Mouse (Mus musculus): Measurements from ENCODE around the gene Spc25. TPM values are rescaled to one million over a fixed set of nuclear protein-coding genes. Genes with fewer than 3 reads are reported as not detected.

Spc25 gene
- total RNA-seq, 1 experiment from 2014 or later, result 7.9 TPM

- ATAC-seq (replicated peaks; ENCODE audit: insufficient number of reproducible peaks, low FRiP score, low TSS enrichment, poor library complexity, severe bottlenecking), result no peak
Measured at GRCm38 (mm10) chr2:69191059-69191458, 14.9 kb downstream of the Spc25 start.

DNA sequence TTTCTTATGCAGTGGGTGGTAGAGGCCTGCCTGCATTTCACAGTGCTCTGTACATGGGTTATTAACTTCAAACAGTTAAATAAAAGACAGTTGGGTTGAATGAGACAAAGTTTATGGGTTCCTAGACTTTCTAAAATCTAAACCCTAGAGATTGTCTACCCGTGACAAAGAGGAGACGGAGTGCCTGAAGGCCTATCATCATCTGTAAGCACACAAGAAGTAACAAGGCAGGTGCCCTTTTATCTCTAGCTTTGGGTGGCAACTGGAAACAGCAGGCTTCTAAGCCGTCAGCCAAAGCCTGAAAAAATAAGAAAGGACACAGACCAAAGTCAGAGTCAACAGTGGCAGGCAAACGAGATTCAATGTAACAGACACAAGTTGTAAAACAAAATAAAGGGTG is 16.8 kb downstream of the Spc25 start:
- ATAC-seq (replicated peaks; ENCODE audit: insufficient number of reproducible peaks, low FRiP score, low TSS enrichment, poor library complexity, severe bottlenecking), result no peak

GRCm38 (mm10) chr2:69188732-69189131 is 17.3 kb downstream of the Spc25 start:
- ATAC-seq (replicated peaks; ENCODE audit: insufficient number of reproducible peaks, low FRiP score, low TSS enrichment, poor library complexity, severe bottlenecking), result no peak

DNA sequence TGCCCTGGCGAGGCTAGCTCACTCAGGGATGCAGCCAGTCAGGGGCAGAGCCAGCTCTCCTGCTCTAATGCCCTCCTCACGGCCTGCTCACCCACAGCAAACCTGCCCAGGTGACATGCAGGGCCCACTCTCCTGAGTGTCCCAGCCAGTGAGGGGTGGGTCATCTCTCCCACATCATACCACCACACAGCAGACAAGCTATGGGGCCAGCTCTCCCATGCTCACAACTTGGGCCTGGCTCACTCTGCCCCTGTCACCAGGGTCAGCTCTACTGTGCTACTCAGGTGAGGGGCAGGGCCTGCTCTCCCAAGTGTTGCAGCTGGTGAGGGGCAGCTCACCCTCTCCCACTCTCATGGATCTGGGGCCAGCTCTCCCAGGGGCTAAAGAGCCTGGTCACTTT is 18.0 kb downstream of the Spc25 start:
- peak; percentile 13; the same call in 1 of the 2 replicates for ATAC-seq (replicated peaks; ENCODE audit: insufficient number of reproducible peaks, low FRiP score, low TSS enrichment, poor library complexity, severe bottlenecking)

GRCm38 (mm10) chr2:69179721-69180120 is 26.3 kb downstream of the Spc25 start:
- ATAC-seq (replicated peaks; ENCODE audit: insufficient number of reproducible peaks, low FRiP score, low TSS enrichment, poor library complexity, severe bottlenecking), result no peak

DNA sequence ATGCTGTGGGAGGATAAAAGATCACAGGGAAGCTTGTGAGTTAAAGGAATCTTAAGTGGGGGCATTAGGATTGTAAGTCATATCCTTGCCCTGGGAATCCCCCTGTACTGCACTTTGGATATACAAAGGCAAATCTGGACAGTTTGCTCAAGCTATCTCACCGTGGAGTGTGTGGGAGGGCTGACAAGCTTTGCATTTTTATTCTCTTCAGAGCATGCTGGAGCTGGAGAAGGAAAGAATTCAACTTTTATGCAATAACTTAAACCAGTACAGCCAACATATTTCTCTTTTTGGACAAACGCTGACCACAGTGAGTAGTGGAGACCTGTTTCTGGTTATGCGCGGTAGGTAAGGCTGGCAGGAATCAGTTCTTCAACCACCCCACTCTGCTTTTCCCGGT is 30.7 kb downstream of the Spc25 start:
- no peak for ATAC-seq (replicated peaks; ENCODE audit: insufficient number of reproducible peaks, low FRiP score, low TSS enrichment, poor library complexity, severe bottlenecking)

GRCm38 (mm10) chr2:69170395-69171077 is 35.5 kb downstream of the Spc25 start:
- no peak for ATAC-seq (replicated peaks; ENCODE audit: insufficient number of reproducible peaks, low FRiP score, low TSS enrichment, poor library complexity, severe bottlenecking)

- ATAC-seq (replicated peaks; ENCODE audit: insufficient number of reproducible peaks, low FRiP score, low TSS enrichment, poor library complexity, severe bottlenecking), result no peak
Measured at GRCm38 (mm10) chr2:69158907-69159306, 47.1 kb downstream of the Spc25 start.

- no peak for ATAC-seq (replicated peaks; ENCODE audit: insufficient number of reproducible peaks, low FRiP score, low TSS enrichment, poor library complexity, severe bottlenecking)
Measured at GRCm38 (mm10) chr2:69156283-69156682, 49.7 kb downstream of the Spc25 start.

DNA sequence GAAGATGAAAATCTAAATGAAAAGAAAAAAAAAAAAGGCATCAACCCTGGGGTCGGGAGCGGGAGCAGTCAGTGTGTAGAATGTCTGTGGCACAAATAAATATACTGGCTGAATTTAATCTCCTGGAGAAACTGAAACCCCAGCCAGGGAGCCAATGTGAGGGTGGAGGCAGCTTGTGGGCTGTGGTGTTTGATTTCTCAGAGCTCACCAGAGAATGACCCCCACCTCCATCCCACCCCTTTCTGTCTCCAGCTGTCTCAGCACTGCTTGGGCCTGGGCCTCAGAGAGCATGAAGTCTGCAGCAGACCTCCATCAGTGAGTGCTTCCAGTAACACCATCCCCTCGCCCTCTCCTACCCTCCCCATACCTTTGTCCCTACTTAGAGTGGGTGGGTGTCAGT is 50.1 kb downstream of the Spc25 start:
- ATAC-seq (replicated peaks; ENCODE audit: insufficient number of reproducible peaks, low FRiP score, low TSS enrichment, poor library complexity, severe bottlenecking), result no peak

DNA sequence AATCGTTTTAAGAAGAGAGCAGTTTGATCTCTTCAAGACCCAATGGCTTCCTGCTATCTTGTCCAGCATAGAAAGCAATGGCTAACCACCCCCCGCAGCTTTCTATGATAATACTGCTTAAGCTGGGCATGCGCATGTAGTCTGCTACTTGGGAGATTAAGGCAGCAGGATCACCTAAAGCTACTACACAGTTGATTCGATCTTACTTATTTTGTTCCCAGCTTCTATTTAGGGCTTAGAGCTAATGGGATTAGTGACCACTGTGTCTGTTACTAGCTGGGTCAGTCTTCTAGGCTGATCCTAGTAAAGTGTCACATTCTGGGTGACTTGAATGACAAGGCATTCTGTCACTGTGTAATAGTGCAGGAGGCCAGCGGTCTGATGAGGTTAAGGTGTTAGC is 55.2 kb downstream of the Spc25 start:
- no peak for ATAC-seq (replicated peaks; ENCODE audit: insufficient number of reproducible peaks, low FRiP score, low TSS enrichment, poor library complexity, severe bottlenecking)

DNA sequence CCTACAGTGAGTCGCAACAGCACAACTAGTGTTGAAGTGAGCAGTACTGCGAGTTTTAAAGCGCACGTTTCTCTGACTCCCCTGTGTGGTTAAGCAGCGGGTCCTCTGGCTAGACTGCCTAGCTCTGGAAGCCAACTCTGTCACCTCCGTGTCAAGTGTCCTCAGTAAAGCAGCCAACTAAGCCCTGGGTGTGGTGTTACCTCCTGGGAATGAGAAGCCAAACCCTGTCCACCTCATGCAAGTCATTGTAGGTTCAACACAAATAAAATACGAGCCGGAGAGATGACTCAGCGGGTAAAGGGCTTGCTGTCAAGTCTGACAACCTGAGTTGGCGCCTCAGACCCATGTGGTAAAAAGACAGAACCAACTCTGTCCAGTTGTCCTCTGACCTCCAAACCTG is 56.8 kb downstream of the Spc25 start:
- ATAC-seq (replicated peaks; ENCODE audit: insufficient number of reproducible peaks, low FRiP score, low TSS enrichment, poor library complexity, severe bottlenecking), result no peak

DNA sequence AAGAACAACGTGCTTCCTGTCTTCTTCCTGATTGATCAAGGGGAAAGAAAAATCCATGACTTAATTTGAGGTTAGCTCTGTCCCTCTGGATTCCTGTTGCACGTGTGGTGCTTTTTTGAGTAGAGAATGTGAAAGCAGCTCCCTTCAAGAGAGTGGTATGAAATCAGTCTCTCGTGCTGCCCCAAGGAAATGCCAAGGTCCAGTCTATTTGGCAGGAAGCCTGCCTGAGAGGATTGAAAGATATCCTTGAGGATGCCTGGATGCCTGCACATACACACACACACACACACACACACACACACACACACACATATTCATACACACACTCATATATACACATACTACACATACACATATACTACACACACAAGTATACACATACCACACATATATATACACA is 57.3 kb downstream of the Spc25 start:
- no peak for ATAC-seq (replicated peaks; ENCODE audit: insufficient number of reproducible peaks, low FRiP score, low TSS enrichment, poor library complexity, severe bottlenecking)

Other genes with a start within 250 kb of the Spc25 start
- 10.4 to 15.1 TPM (median 14.2 TPM) in 3 replicates for gene Nostrin, start 70.4 kb downstream of the Spc25 start, total RNA-seq (2017)
- gene G6pc2, start 4.9 kb upstream of the Spc25 start, total RNA-seq (2017), result not detected in 3 replicates
- not detected in 3 replicates for gene Abcb11, start 136.4 kb upstream of the Spc25 start, total RNA-seq (2017)
- gene Dhrs9, start 174.3 kb upstream of the Spc25 start, total RNA-seq (2017), result 0.21 TPM in 1 of 3 replicates, not detected in the others

All from monocyte, adult 5-6 weeks (primary cell).